Mouse (Mus musculus): ENCODE measurements around the gene Ddx55.
"Not testable (repeated sequence)": the region's sequence is repeated elsewhere in the genome, so short reads cannot be mapped to it uniquely, and the experiment has no call there.

Ddx55 gene

DNA sequence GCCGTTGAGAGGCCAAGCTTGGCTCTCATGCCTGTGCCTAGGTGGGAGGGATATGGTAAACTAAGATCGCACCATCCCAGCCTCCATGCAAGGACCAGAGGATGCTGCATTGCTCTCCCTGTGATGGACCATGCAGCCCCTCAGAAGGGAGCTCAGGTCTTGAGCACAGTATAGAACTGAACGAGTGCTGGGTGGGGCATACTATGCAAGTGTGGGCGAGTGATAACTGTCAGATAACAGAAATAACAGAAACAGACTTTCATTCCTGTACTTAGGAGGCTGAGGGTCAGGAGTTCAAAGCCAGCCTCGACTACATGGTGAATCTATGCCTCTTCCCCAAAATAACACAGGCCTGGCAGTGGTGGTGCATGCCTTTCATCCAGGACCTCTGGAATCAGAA lies 17.6 kb upstream of the Ddx55 start:
- in situ Hi-C loops (cut with MboI; ENCODE audit: low pct_unique_long_range_greater_than_20kb in 1 of 2, low sequenced_read_pairs in 2 of 2, unreplicated experiment in 1 of 2) = no loop called here

- in situ Hi-C loops (cut with MboI; ENCODE audit: low pct_unique_long_range_greater_than_20kb in 1 of 2, low sequenced_read_pairs in 2 of 2, unreplicated experiment in 1 of 2) = no loop called here
Measured at GRCm38 (mm10) chr5:124536776-124537175, 15.9 kb upstream of the Ddx55 start.

GRCm38 (mm10) chr5:124538813-124539792 lies 13.6 kb upstream of the Ddx55 start:
- in situ Hi-C loops (cut with MboI; ENCODE audit: low pct_unique_long_range_greater_than_20kb in 1 of 2, low sequenced_read_pairs in 2 of 2, unreplicated experiment in 1 of 2) = no loop called here

- in situ Hi-C loops (cut with MboI; ENCODE audit: low pct_unique_long_range_greater_than_20kb in 1 of 2, low sequenced_read_pairs in 2 of 2, unreplicated experiment in 1 of 2) = no loop called here
Measured at GRCm38 (mm10) chr5:124539905-124540304, 12.8 kb upstream of the Ddx55 start.

GRCm38 (mm10) chr5:124540383-124540786 lies 12.3 kb upstream of the Ddx55 start, which contains the start of gene Tmed2:
Tmed2 (plus strand) TSS chr5:124540695.
- in situ Hi-C loops (cut with MboI; ENCODE audit: low pct_unique_long_range_greater_than_20kb in 1 of 2, low sequenced_read_pairs in 2 of 2, unreplicated experiment in 1 of 2) = no loop called here

DNA sequence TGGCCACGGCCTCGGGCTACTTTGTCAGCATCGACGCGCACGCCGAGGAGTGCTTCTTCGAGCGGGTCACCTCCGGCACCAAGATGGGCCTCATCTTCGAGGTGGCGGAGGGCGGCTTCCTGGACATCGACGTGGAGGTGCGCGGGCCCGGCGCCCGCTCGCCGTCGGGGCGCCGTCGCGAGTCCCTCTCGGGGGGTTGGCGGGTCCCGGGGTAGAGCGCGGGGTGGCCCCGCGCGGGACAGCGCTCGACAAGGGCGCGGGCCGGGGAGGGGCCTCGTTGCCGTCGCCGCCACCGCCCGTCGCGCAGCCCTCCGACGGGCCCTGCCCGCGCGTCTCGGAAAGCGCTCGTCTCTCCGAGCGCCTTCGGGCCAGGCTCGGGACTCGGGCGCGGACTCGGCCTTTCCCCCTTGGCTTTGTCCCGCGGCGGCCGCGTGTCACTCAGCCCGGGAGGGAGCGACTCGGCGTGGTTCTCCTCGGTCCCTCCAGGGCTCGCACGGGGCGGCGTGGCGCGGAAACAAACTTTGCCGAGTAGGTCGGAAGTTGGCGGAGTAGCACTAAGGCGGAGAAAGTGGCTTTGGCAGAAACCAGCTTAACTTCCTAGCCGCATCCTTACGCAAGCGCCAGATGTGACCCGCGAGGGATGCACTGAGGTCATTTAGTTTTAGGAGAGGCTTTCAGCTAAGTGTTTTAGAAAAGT lies 11.6 kb upstream of the Ddx55 start:
- in situ Hi-C loops (cut with MboI; ENCODE audit: low pct_unique_long_range_greater_than_20kb in 1 of 2, low sequenced_read_pairs in 2 of 2, unreplicated experiment in 1 of 2) = no loop called here

- in situ Hi-C loops (cut with MboI; ENCODE audit: low pct_unique_long_range_greater_than_20kb in 1 of 2, low sequenced_read_pairs in 2 of 2, unreplicated experiment in 1 of 2) = no loop called here
Measured at GRCm38 (mm10) chr5:124541602-124541973, 11.1 kb upstream of the Ddx55 start.

GRCm38 (mm10) chr5:124550737-124551136 lies 1.9 kb upstream of the Ddx55 start:
- in situ Hi-C loops (cut with MboI; ENCODE audit: low pct_unique_long_range_greater_than_20kb in 1 of 2, low sequenced_read_pairs in 2 of 2, unreplicated experiment in 1 of 2) = not testable (repeated sequence)

GRCm38 (mm10) chr5:124551349-124552093 lies 1.1 kb upstream of the Ddx55 start:
- in situ Hi-C loops (cut with MboI; ENCODE audit: low pct_unique_long_range_greater_than_20kb in 1 of 2, low sequenced_read_pairs in 2 of 2, unreplicated experiment in 1 of 2) = not testable (repeated sequence)

DNA sequence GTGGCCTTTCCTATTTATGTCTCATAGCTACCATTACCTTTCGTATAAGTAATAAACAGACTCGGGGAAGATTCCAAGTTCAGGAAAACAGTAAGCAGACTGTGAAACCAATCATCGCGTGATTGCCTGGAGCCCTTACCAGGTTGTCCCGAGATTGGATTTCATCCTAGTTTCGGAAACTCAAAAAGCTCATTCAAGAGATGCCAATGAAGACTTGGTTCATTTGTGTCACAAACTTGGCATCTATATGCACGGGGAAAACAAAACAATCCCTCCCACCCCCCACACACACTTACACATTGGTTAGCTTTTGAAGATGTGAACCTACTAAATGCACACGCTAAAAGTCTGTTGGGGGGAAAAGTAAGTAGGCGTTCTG lies 581 bp upstream of the Ddx55 start:
- in situ Hi-C loops (cut with MboI; ENCODE audit: low pct_unique_long_range_greater_than_20kb in 1 of 2, low sequenced_read_pairs in 2 of 2, unreplicated experiment in 1 of 2) = no loop called here

DNA sequence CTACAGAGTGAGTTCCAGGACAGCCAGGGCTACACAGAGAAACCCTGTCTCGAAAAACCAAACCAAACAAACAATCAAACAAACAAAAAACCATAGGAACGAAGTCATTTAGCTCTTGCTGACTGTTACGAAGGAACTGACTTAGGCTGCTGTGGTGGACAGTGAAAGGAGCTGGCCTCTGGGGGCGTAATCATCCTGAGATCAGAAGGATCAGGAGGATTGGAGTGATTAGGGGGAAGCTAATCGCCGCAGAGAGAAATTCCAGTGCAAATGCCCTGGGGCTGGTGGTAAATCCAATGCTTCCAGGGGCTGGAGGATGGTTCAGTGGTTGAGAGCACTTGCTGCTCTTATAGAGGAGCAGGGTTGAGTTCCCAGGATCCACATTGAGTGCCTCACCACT lies 943 bp downstream of the Ddx55 start:
- in situ Hi-C loops (cut with MboI; ENCODE audit: low pct_unique_long_range_greater_than_20kb in 1 of 2, low sequenced_read_pairs in 2 of 2, unreplicated experiment in 1 of 2) = no loop called here

DNA sequence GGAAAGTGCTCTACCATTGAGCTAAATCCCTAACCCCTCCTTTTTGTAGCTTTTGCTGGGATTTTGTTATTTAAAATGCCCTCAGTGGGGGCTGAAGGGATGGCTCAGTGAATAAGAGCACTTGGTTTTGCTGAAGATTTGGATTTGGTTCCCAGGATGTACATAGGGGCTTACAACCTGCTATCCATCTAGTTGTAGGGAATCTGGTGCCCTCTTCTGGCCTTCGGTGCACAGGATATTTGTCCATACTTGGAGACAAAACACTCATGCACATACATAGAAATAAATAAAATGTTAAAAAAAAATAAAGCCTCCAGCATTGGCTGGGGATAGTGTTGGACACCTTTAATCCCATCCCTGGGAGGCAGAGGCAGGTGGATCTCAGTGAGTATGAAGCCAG lies 2.5 kb downstream of the Ddx55 start:
- in situ Hi-C loops (cut with MboI; ENCODE audit: low pct_unique_long_range_greater_than_20kb in 1 of 2, low sequenced_read_pairs in 2 of 2, unreplicated experiment in 1 of 2) = no loop called here

GRCm38 (mm10) chr5:124571068-124571467 lies 18.4 kb downstream of the Ddx55 start:
- in situ Hi-C loops (cut with MboI; ENCODE audit: low pct_unique_long_range_greater_than_20kb in 1 of 2, low sequenced_read_pairs in 2 of 2, unreplicated experiment in 1 of 2) = no loop called here

DNA sequence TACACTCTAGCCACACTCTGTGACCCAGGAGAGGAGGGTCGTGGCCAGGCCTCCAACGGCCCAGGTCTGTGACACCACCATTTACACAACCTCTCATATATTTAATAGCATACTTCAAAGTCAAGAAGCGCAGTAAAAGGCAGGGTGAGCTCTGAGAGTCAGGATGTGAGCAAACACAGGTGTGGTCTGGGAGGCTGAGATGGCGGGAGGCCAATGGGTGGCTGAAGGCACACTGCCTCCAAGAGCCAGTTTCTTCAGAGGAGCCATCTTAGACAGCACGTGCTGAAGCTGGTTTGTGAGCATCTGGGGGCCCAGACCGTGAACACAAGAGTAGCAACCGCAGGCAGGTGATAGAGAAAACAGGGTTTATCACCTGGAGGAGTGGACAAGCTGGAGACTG lies 22.8 kb downstream of the Ddx55 start:
- in situ Hi-C loops (cut with MboI; ENCODE audit: low pct_unique_long_range_greater_than_20kb in 1 of 2, low sequenced_read_pairs in 2 of 2, unreplicated experiment in 1 of 2) = no loop called here

- in situ Hi-C loops (cut with MboI; ENCODE audit: low pct_unique_long_range_greater_than_20kb in 1 of 2, low sequenced_read_pairs in 2 of 2, unreplicated experiment in 1 of 2) = no loop called here
Measured at GRCm38 (mm10) chr5:124578633-124579317, 26.1 kb downstream of the Ddx55 start, which contains the start of the genes Eif2b1 and Gtf2h3. Eif2b1 (minus strand) TSS chr5:124579131. Gtf2h3 (plus strand) TSS chr5:124579140.

DNA sequence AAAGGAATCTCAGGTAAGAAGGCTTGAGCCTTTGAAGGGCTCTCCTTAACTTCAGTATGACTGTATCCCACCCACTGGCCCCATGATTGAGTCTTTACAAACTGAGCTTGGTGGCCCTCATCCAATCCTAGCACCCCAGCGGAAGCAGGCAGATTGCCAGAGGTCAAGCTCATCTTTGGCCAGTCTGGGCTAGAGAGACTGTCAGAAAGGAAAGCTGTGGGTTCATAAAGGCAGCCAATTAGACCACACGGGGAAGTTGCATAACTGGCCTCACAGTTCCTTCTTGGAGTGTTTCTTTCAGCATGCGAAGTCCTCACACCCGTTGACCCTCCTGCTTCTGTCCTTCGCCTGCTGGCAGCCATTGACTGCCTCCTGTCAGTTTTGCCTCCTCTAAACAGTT lies 29.9 kb downstream of the Ddx55 start:
- in situ Hi-C loops (cut with MboI; ENCODE audit: low pct_unique_long_range_greater_than_20kb in 1 of 2, low sequenced_read_pairs in 2 of 2, unreplicated experiment in 1 of 2) = no loop called here

- in situ Hi-C loops (cut with MboI; ENCODE audit: low pct_unique_long_range_greater_than_20kb in 1 of 2, low sequenced_read_pairs in 2 of 2, unreplicated experiment in 1 of 2) = no loop called here
Measured at GRCm38 (mm10) chr5:124592768-124593167, 40.1 kb downstream of the Ddx55 start.

Data from mouse embryonic stem cell (cell line).